Mouse (Mus musculus): ENCODE measurements around the gene Rccd1. TPM values are rescaled to one million over a fixed set of nuclear protein-coding genes. Genes with fewer than 3 reads are reported as not detected.

The Rccd1 gene
- 15.3 TPM for polyA plus RNA-seq (2015; fragmentation: Illumina TruSeq; extraction: RNeasy Lipid Tissue Mini Kit (QIAGEN cat#74804); ENCODE audit: low read depth, low replicate concordance)

GRCm38 (mm10) chr7:80324043-80324815 is at the start of gene Rccd1:
TSS of gene Rccd1 (minus strand) at chr7:80324454.

GRCm38 (mm10) chr7:80371041-80371751 is 46.9 kb upstream of the Rccd1 start, which contains the start of gene Man2a2:
TSS of gene Man2a2 (minus strand) at chr7:80371375.

GRCm38 (mm10) chr7:80342858-80343257 is 18.6 kb upstream of the Rccd1 start, which contains the start of gene Hddc3:
TSS of gene Hddc3 (plus strand) at chr7:80343104.

GRCm38 (mm10) chr7:80340793-80341192 is 16.5 kb upstream of the Rccd1 start, which contains the start of gene Unc45a:
TSS of gene Unc45a (minus strand) at chr7:80341005.

GRCm38 (mm10) chr7:80294062-80294763 is 30.0 kb downstream of the Rccd1 start, which contains the start of gene Prc1:
TSS of gene Prc1 (plus strand) at chr7:80294450.

GRCm38 (mm10) chr7:80268897-80269750 is 55.1 kb downstream of the Rccd1 start, which contains the start of gene Vps33b:
TSS of gene Vps33b (plus strand) at chr7:80269649.

GRCm38 (mm10) chr7:80260625-80261371 is 63.5 kb downstream of the Rccd1 start, which contains the start of gene Ngrn:
TSS of gene Ngrn (plus strand) at chr7:80261215.

GRCm38 (mm10) chr7:80246148-80246721 is 78.0 kb downstream of the Rccd1 start, which contains the start of gene Ttll13:
TSS of gene Ttll13 (plus strand) at chr7:80246376.

Other genes with a start within 250 kb of the Rccd1 start
- 62.9 TPM for gene Idh2, start 209.1 kb downstream of the Rccd1 start, polyA plus RNA-seq (2015; fragmentation: Illumina TruSeq; extraction: RNeasy Lipid Tissue Mini Kit (QIAGEN cat#74804); ENCODE audit: low read depth, low replicate concordance)
- gene Sema4b, start 137.6 kb downstream of the Rccd1 start, polyA plus RNA-seq (2015; fragmentation: Illumina TruSeq; extraction: RNeasy Lipid Tissue Mini Kit (QIAGEN cat#74804); ENCODE audit: low read depth, low replicate concordance), result 6.8 TPM
- gene Cib1, start 91.6 kb downstream of the Rccd1 start, polyA plus RNA-seq (2015; fragmentation: Illumina TruSeq; extraction: RNeasy Lipid Tissue Mini Kit (QIAGEN cat#74804); ENCODE audit: low read depth, low replicate concordance), result 41.7 TPM
- 5.0 TPM for gene Gdpgp1, start 91.6 kb downstream of the Rccd1 start, polyA plus RNA-seq (2015; fragmentation: Illumina TruSeq; extraction: RNeasy Lipid Tissue Mini Kit (QIAGEN cat#74804); ENCODE audit: low read depth, low replicate concordance)
- gene Ttll13, start 78.1 kb downstream of the Rccd1 start, polyA plus RNA-seq (2015; fragmentation: Illumina TruSeq; extraction: RNeasy Lipid Tissue Mini Kit (QIAGEN cat#74804); ENCODE audit: low read depth, low replicate concordance), result 0.54 TPM
- 62.8 TPM for gene Ngrn, start 63.2 kb downstream of the Rccd1 start, polyA plus RNA-seq (2015; fragmentation: Illumina TruSeq; extraction: RNeasy Lipid Tissue Mini Kit (QIAGEN cat#74804); ENCODE audit: low read depth, low replicate concordance)
- gene Vps33b, start 54.8 kb downstream of the Rccd1 start, polyA plus RNA-seq (2015; fragmentation: Illumina TruSeq; extraction: RNeasy Lipid Tissue Mini Kit (QIAGEN cat#74804); ENCODE audit: low read depth, low replicate concordance), result 17.2 TPM
- 1.1 TPM for gene Prc1, start 30.0 kb downstream of the Rccd1 start, polyA plus RNA-seq (2015; fragmentation: Illumina TruSeq; extraction: RNeasy Lipid Tissue Mini Kit (QIAGEN cat#74804); ENCODE audit: low read depth, low replicate concordance)
- 24.8 TPM for gene Unc45a, start 16.6 kb upstream of the Rccd1 start, polyA plus RNA-seq (2015; fragmentation: Illumina TruSeq; extraction: RNeasy Lipid Tissue Mini Kit (QIAGEN cat#74804); ENCODE audit: low read depth, low replicate concordance)
- 52.0 TPM for gene Hddc3, start 18.6 kb upstream of the Rccd1 start, polyA plus RNA-seq (2015; fragmentation: Illumina TruSeq; extraction: RNeasy Lipid Tissue Mini Kit (QIAGEN cat#74804); ENCODE audit: low read depth, low replicate concordance)
- gene Man2a2, start 46.9 kb upstream of the Rccd1 start, polyA plus RNA-seq (2015; fragmentation: Illumina TruSeq; extraction: RNeasy Lipid Tissue Mini Kit (QIAGEN cat#74804); ENCODE audit: low read depth, low replicate concordance), result 108 TPM
- gene Fes, start 63.5 kb upstream of the Rccd1 start, polyA plus RNA-seq (2015; fragmentation: Illumina TruSeq; extraction: RNeasy Lipid Tissue Mini Kit (QIAGEN cat#74804); ENCODE audit: low read depth, low replicate concordance), result 3.5 TPM
- gene Furin, start 81.0 kb upstream of the Rccd1 start, polyA plus RNA-seq (2015; fragmentation: Illumina TruSeq; extraction: RNeasy Lipid Tissue Mini Kit (QIAGEN cat#74804); ENCODE audit: low read depth, low replicate concordance), result 18.4 TPM
- gene Blm, start 210.7 kb upstream of the Rccd1 start, polyA plus RNA-seq (2015; fragmentation: Illumina TruSeq; extraction: RNeasy Lipid Tissue Mini Kit (QIAGEN cat#74804); ENCODE audit: low read depth, low replicate concordance), result 4.0 TPM